Mouse (Mus musculus) MEL (cell line): ENCODE results near the gene Rab44.

Experiments
- CTCF ChIP-seq, 3 experiments: IDR thresholded peaks in 2 of 3; conservative IDR thresholded peaks in 1 of 3; 2 replicates each; pipeline ENCODE4 v1.5.1; 2011 to 2012; ENCODE audit warnings: low read length in 3 of 3, low read depth in 2 of 3, mild to moderate bottlenecking in 2 of 3, improper control_type of control experiment in 1 of 3, inconsistent platforms in 1 of 3, mixed read lengths in 1 of 3, moderate library complexity in 1 of 3; ENCODE audit not compliant: control insufficient read depth in 1 of 3, insufficient read depth in 1 of 3, poor library complexity in 1 of 3, severe bottlenecking in 1 of 3
- EP300 ChIP-seq, 2 experiments: IDR thresholded peaks; 2 replicates each; pipeline ENCODE4 v1.6.1; 2011; ENCODE audit warnings: improper control_type of control experiment in 2 of 2, low read length in 2 of 2, low read depth in 1 of 2, mild to moderate bottlenecking in 1 of 2
- ETS1 ChIP-seq: IDR thresholded peaks from 2 replicates; pipeline ENCODE4 v1.6.1; 2012; ENCODE audit warnings: low read depth, mild to moderate bottlenecking, inconsistent platforms, low read length, improper control_type of control experiment, moderate library complexity
- POLR2AphosphoS2 ChIP-seq: IDR thresholded peaks from 2 replicates; pipeline ENCODE4 v1.6.1; 2011; ENCODE audit warnings: low read length, improper control_type of control experiment
- UBTF ChIP-seq: IDR thresholded peaks from 2 replicates; pipeline ENCODE4 v1.6.1; 2012; ENCODE audit warnings: low read depth, mild to moderate bottlenecking, inconsistent platforms, low read length, improper control_type of control experiment, moderate library complexity, borderline replicate concordance; ENCODE audit not compliant: insufficient read depth
- ZC3H11A ChIP-seq: IDR thresholded peaks from 2 replicates; pipeline ENCODE4 v1.6.1; 2012; ENCODE audit warnings: low read depth, mild to moderate bottlenecking, inconsistent platforms, low read length, improper control_type of control experiment
- ZKSCAN1 ChIP-seq: IDR thresholded peaks from 2 replicates; pipeline ENCODE4 v1.6.1; 2012; ENCODE audit warnings: low read depth, mild to moderate bottlenecking, inconsistent platforms, low read length, improper control_type of control experiment, moderate library complexity
- ZNF384 ChIP-seq: IDR thresholded peaks from 2 replicates; pipeline ENCODE4 v1.6.1; 2012; ENCODE audit warnings: low read depth, mild to moderate bottlenecking, inconsistent platforms, low read length, improper control_type of control experiment

GRCm38 (mm10) chr17:29093961-29094309 lies 20.0 kb upstream of the Rab44 start:
- no peak for TF ChIP-seq CTCF (IDR thresholded peaks at IDR 0.05 in 2 of 3, conservative IDR thresholded peaks at IDR 0.05 in 1 of 3; ENCODE audit: control insufficient read depth in 1 of 3, insufficient read depth in 1 of 3, low read depth in 2 of 3, low read length in 3 of 3, poor library complexity in 1 of 3, severe bottlenecking in 1 of 3)
- no peak for TF ChIP-seq ZKSCAN1
- no peak for TF ChIP-seq POLR2AphosphoS2
- TF ChIP-seq EP300 (IDR thresholded peaks at IDR 0.05; ENCODE audit: low read depth in 1 of 2, low read length in 2 of 2) = no peak
- no peak for TF ChIP-seq ZC3H11A
- no peak for TF ChIP-seq ETS1
- no peak; the same call in 1 of the 2 replicates for TF ChIP-seq UBTF
- TF ChIP-seq ZNF384 = no peak
